Mouse (Mus musculus): ENCODE results near the gene Sesn2.

Gene Sesn2

GRCm38 (mm10) chr4:132514555-132515135 lies 4.3 kb upstream of the Sesn2 start:
- DNase-seq (ENCODE audit: low spot score in 2 of 2): peak in 1 of 2 experiments; percentile 79

- no peak for DNase-seq (ENCODE audit: low spot score in 2 of 2)
Measured at GRCm38 (mm10) chr4:132513395-132514273, 3.3 kb upstream of the Sesn2 start.

DNA sequence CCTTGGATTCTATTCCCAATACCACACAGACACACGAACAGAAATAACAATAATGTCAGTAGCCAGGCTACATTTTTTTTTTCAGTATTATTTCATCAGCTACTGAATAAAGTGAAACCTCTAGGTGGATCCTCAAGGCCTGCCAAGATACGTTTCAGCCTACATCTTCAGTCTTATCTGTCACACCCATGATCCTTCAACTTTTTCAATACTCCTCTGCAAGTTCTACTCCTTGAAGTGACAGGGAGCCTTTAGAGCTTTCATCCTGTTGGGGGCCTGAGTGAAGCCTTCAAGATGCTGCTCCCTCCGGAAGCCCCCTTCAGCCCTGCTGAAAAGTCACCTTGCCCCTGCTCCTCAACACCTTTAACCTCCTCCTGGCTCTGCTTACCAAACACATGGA lies 1.8 kb upstream of the Sesn2 start:
- DNase-seq (ENCODE audit: low spot score in 2 of 2): no peak

DNA sequence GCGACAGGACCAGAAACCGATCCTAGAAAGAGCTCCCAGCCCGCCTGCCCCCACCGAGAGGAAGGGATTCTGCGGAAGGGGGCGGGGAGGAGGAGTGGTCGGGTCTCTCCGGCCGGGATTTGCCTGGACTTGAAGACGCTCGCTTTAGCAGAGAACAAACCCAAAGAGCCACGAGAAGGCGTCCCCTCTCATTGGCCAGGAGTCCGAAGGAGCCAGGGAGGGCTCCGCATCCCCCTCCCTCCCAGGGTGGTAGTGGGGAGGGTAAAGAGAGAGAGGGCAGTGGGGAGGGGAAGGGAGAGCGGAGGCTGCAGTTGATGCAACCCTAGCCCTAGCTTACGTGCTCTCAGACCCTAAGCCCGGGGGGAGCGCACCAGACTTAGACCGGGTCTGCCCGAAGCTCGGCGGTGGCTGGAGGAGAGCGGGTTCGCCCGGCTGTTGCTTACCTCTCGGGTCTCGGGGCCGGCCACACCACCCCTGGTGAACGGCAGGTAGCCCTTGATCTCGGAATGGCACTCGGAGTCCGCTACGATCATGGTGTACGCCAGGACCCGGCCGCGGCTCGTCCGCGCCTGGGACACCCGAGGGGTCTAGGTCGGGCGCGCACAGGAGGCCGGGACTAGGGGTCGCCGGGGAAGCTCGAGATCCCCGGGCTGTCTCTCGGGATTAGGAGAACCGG lies 542 bp downstream of the Sesn2 start:
- DNase-seq (ENCODE audit: low spot score in 2 of 2): peak; percentile 70 to 76

DNA sequence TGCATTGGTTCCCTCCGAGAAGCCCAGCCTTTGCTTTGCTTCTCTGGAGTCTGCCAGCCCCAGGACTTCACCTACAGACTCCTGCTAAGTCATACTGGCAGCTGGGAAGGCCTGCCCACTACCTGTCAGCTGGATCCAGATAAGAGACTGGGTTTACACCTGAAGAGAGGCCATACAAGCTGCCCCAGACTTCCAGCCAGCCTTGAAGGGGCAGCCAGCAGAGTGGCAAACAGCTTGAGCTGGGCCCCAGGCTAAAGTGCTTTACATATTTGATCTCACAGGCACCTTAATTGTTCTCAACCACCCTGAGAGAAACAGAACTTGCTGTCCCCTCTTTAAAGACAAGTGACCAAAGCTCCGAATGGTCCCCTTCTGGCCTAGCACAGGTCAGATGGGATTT lies 3.1 kb downstream of the Sesn2 start:
- DNase-seq (ENCODE audit: low spot score in 2 of 2): no peak

DNA sequence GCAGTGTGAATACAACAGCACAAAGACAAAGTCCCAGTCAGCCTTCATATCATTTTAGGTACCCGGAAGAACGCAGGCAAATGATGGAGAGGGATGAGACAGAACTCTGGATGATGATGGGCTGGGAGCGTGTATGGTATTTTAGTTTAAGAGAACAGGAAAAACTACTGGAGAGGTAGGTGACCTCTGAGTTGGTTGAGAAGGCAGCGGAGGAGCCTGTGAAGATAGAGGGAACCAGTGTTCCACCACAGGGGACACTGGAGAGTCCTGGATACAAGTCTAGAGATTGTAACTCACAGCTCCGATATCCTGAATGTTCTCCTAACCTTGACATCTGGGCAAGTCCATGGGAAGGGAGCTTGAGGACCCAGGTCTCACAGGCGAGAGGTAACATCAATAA lies 4.1 kb downstream of the Sesn2 start:
- DNase-seq (ENCODE audit: low spot score in 2 of 2): no peak

- DNase-seq (ENCODE audit: low spot score in 2 of 2): no peak
Measured at GRCm38 (mm10) chr4:132505800-132506199, 4.5 kb downstream of the Sesn2 start.

- DNase-seq (ENCODE audit: low spot score in 2 of 2): no peak
Measured at GRCm38 (mm10) chr4:132505034-132505738, 5.1 kb downstream of the Sesn2 start.

DNA sequence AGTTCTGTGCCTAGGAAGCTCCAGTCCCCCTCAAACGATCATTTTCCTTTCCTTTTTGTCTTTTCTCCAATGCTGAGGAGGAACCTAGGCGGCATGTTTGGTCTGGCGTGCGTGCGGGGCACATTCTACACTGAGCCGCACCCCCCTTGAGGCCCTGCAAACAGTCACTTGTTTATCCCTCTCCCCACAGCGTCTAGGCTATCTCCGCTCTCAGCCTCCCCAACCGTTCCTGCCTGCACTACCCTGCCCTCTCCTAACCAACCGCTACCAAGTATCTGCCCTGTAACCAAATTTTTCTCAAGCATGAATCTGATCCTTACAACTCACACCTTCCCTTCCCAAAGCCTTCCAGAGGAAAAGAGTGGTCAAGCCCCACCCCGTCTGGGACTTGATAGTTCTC lies 7.0 kb downstream of the Sesn2 start:
- no peak for DNase-seq (ENCODE audit: low spot score in 2 of 2)

GRCm38 (mm10) chr4:132501639-132502038 lies 8.7 kb downstream of the Sesn2 start:
- no peak for DNase-seq (ENCODE audit: low spot score in 2 of 2)

- no peak for DNase-seq (ENCODE audit: low spot score in 2 of 2)
Measured at GRCm38 (mm10) chr4:132494271-132494918, 15.9 kb downstream of the Sesn2 start.

DNA sequence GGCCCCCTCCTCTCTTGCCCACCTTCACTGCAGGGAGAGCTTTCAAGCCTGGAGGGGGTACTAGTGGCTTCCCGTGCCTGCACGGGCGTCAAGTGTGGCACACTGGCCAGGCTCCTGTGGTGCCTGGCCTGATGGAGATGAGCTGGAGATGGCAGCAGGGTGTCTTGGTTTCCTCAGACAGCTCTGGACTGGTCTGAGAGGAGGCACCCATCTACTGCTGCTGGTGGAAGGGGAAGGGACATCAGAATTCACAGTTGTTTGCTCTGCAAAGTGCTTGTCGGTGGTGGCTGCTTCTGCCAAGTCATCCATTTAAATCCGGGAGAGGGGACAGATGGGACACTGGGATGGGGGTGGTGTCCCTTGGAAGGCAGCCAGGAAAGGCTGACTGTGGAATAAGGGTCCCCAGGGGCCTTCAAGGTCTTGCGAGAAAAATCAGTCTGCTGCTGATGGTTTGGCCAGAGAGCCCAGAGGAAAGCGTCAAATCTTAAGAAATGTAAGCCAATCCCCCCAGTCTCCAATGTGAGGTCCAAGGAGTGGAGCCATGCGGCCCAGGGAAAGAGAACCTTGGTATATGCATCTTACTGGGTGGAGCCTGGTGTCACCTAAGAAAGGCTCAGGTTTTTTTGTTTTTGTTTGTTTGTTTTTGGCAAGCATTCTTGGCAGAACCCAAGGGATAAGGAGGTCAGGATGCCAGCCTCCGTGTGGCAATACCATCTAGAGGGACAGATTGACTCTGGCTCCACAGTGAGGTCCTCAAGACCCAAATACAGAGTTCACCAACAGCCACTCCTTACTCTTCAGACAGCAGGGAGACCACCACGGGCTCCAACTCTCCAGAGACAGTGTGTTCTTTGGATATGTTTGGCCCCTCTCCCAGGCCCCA lies 17.9 kb downstream of the Sesn2 start:
- no peak for DNase-seq (ENCODE audit: low spot score in 2 of 2)

DNA sequence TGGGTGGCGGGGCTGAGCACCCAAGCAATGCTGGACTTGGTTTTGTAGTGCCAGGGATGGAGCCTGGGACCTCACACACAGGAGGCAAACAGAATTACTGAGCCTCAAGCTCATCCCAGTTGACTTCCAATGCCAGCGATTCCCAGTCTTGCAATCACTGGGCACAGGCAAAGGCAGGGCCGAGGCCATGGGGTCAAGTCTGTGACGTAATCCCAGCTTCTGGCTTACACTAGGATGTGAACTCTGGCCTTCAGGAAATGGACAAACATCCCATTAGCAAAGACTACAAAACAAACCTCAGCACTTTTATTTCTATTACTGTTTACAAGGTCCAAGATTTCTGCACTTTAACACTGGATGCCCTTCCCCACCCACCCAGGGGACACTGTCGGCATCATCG lies 18.6 kb downstream of the Sesn2 start:
- DNase-seq (ENCODE audit: low spot score in 2 of 2): no peak

- DNase-seq (ENCODE audit: low spot score in 2 of 2): no peak
Measured at GRCm38 (mm10) chr4:132491057-132491456, 19.2 kb downstream of the Sesn2 start.

GRCm38 (mm10) chr4:132490273-132491010 lies 19.9 kb downstream of the Sesn2 start:
- no peak for DNase-seq (ENCODE audit: low spot score in 2 of 2)

DNA sequence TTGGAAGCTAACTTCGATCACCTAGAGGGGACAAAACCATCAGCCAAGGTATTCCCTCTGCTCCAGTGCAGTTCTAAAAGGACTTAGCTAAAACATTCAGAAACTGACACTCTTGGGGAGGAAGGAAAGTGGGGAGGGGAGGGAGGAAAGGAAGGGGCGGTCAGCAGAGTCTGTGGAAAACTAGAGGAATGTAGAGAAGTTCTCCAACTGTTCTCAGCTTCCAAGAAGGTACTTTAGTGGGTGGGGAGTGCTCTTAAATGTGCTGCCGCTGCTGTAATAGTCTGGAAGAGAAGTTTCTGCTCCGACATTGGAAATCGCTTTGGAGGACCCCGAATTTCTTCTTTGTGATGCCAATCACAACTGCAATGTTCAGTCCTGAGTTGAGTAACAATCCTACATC lies 21.3 kb downstream of the Sesn2 start:
- no peak for DNase-seq (ENCODE audit: low spot score in 2 of 2)

DNA sequence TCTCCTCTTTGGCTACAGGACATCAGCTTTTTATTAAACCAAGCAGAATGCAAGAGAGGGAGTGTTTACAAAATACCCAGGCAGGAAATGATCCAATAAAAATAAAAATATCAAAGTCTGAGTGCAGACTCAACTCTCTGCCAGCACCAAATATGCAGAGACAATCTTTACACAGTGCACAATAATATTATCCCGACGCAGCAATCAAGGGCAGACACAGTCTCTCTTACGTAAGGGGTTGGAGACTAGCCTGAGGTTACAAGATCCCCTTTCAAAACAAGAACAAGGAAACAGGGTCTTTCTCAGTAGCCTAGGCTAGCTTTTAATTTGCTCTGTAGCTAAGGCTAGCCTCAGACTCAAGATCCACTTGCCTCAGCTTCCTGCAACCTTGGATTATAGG lies 21.8 kb downstream of the Sesn2 start:
- no peak for DNase-seq (ENCODE audit: low spot score in 2 of 2)

GRCm38 (mm10) chr4:132484820-132485219 lies 25.5 kb downstream of the Sesn2 start:
- DNase-seq (ENCODE audit: low spot score in 2 of 2): no peak

- no peak for DNase-seq (ENCODE audit: low spot score in 2 of 2)
Measured at GRCm38 (mm10) chr4:132484231-132484630, 26.1 kb downstream of the Sesn2 start.
